Mouse (Mus musculus) forebrain, postnatal 0 days (tissue): ENCODE results near the gene Podn. TPM values are rescaled to one million over a fixed set of nuclear protein-coding genes. Genes with fewer than 3 reads are reported as not detected.
A peak's percentile ranks its signal among the peaks of the same experiment; 100 is the strongest.

Experiments used
- ATAC-seq: fragments of 200-750 bp; cut with Nextera tagmentation; 2 replicates; pipeline ENCODE4 v1.8.0; 2017; ENCODE audit warnings: mild to moderate bottlenecking, moderate library complexity
- DNase-seq: peaks from one replicate; pipeline ENCODE4 v3.0.0-alpha.2; 2015
- H3K27ac ChIP-seq: fragments of 300-500 bp; sonication (generic); 2 replicates; pipeline ENCODE4 v1.5.1; 2014; ENCODE audit warnings: low read depth, mild to moderate bottlenecking, antibody characterized with exemption, low read length, moderate library complexity, mixed read lengths
- H3K27me3 ChIP-seq: fragments of 300-500 bp; sonication (generic); 2 replicates; pipeline ENCODE4 v1.6.1; 2014; ENCODE audit warnings: mild to moderate bottlenecking, low read length, mixed read lengths; ENCODE audit not compliant: insufficient read depth
- H3K36me3 ChIP-seq: fragments of 300-500 bp; sonication (generic); 2 replicates; pipeline ENCODE4 v1.6.1; 2014; ENCODE audit warnings: mild to moderate bottlenecking, moderate library complexity; ENCODE audit not compliant: insufficient read depth
- H3K4me1 ChIP-seq: fragments of 300-500 bp; sonication (generic); 2 replicates; pipeline ENCODE4 v1.6.1; 2014; ENCODE audit warnings: antibody characterized with exemption; ENCODE audit not compliant: insufficient read depth
- H3K4me2 ChIP-seq: fragments of 300-500 bp; sonication (generic); 2 replicates; pipeline ENCODE4 v1.6.1; 2014; ENCODE audit warnings: low read depth, mild to moderate bottlenecking, moderate library complexity
- H3K4me3 ChIP-seq: fragments of 300-500 bp; sonication (generic); 2 replicates; pipeline ENCODE4 v1.5.1; 2014; ENCODE audit warnings: low read depth, low read length, mixed read lengths
- H3K9ac ChIP-seq: fragments of 300-500 bp; sonication (generic); 2 replicates; pipeline ENCODE4 v1.6.1; 2014; ENCODE audit warnings: mild to moderate bottlenecking
- H3K9me3 ChIP-seq: fragments of 300-500 bp; sonication (generic); 2 replicates; pipeline ENCODE4 v1.6.1; 2016; ENCODE audit warnings: low read length
- CTCF ChIP-seq: sonication (generic); IDR thresholded peaks from 2 replicates; pipeline ENCODE4 v1.5.1; 2016; ENCODE audit warnings: antibody characterized with exemption, control low read depth, low read depth
- WGBS: fragments of 180-500 bp; shearing (Covaris S2); extraction: QIAGEN DNeasy Blood & Tissue Kit; methylation state at CpG from one replicate; pipeline ENCODE4 v1.1.7; 2014; 5-methylcytosine and 5-hydroxymethylcytosine counted together
- polyA plus RNA-seq: library from polyadenylated mRNA; unstranded; fragments of >200 nt; fragmentation: Nextera tagmentation; extraction: Ambion mirVana; gene quantifications from 2 replicates; pipeline ENCODE4 v1.2.1, GENCODE M21; 2015
- total RNA-seq: library from RNA; depleted of rRNA; stranded (reverse); fragments of >200 nt; gene quantifications from 2 replicates; pipeline ENCODE4 v1.2.3, GENCODE M21; 2014

The Podn gene
- total and polyA plus RNA-seq, 2 experiments from 2014 or later: 0.59 to 2.4 TPM

GRCm38 (mm10) chr4:108128339-108128738 lies 32.1 kb upstream of the Podn start:
- H3K9ac ChIP-seq: no peak overlapping the region
- H3K27ac ChIP-seq: no peak overlapping the region
- WGBS: 83% methylated on average over 2 of the region's 2 CpGs
- no peak for DNase-seq
- no peaks in the 10 kb centered on the region for H3K4me1 ChIP-seq
- H3K4me3 ChIP-seq: no peak overlapping the region
- no peaks in the 10 kb centered on the region for H3K27me3 ChIP-seq
- H3K36me3 ChIP-seq: no peaks in the 10 kb centered on the region
- no peak for ATAC-seq
- H3K9me3 ChIP-seq: no peaks in the 10 kb centered on the region
- TF ChIP-seq CTCF: no peak
- H3K4me2 ChIP-seq: no peak overlapping the region

- Histone ChIP-seq H3K4me1 (no peaks in the 10 kb centered on the region), H3K9ac (no peak overlapping the region), H3K4me3 (no peak overlapping the region), H3K36me3 (no peaks in the 10 kb centered on the region), H3K27me3 (no peaks in the 10 kb centered on the region), H3K27ac (no peak overlapping the region), H3K9me3 (no peaks in the 10 kb centered on the region), H3K4me2 (no peak overlapping the region)
- no peak for ATAC-seq
- no peak for TF ChIP-seq CTCF
- no peak for DNase-seq
- 90% methylated on average over 5 of the region's 5 CpGs for WGBS
These were observed 31.3 kb upstream of the Podn start for GRCm38 (mm10) chr4:108127516-108127915.

- 88% methylated on average over 4 of the region's 4 CpGs for WGBS
- Histone ChIP-seq H3K4me2 (no peak overlapping the region), H3K36me3 (no peaks in the 10 kb centered on the region), H3K4me3 (no peak overlapping the region), H3K27ac (no peak overlapping the region), H3K9ac (no peak overlapping the region), H3K4me1 (no peaks in the 10 kb centered on the region), H3K9me3 (no peaks in the 10 kb centered on the region), H3K27me3 (no peaks in the 10 kb centered on the region)
- TF ChIP-seq CTCF: no peak
- ATAC-seq (no peak), DNase-seq (no peak)
These were observed 30.0 kb upstream of the Podn start for GRCm38 (mm10) chr4:108126260-108126659.

- no peaks in the 10 kb centered on the region for H3K36me3 ChIP-seq
- DNase-seq (no peak), ATAC-seq (no peak)
- H3K27me3 ChIP-seq: no peaks in the 10 kb centered on the region
- H3K9me3 ChIP-seq: no peaks in the 10 kb centered on the region
- H3K4me3 ChIP-seq: no peak overlapping the region
- 94% methylated on average over 1 of the region's 1 CpGs for WGBS
- H3K4me2 ChIP-seq: no peak overlapping the region
- H3K27ac ChIP-seq: no peak overlapping the region
- no peaks in the 10 kb centered on the region for H3K4me1 ChIP-seq
- TF ChIP-seq CTCF: no peak
- H3K9ac ChIP-seq: no peak overlapping the region
These were observed 27.9 kb upstream of the Podn start for GRCm38 (mm10) chr4:108124104-108124503.

- ATAC-seq: peak; percentile 94
- Histone ChIP-seq H3K9me3 (no peaks in the 10 kb centered on the region), H3K4me1 (no peaks in the 10 kb centered on the region), H3K36me3 (no peaks in the 10 kb centered on the region), H3K4me3 (peak overlapping the region; percentile 66), H3K27ac (peak overlapping the region; percentile 54), H3K9ac (peak overlapping the region; percentile 68), H3K27me3 (no peaks in the 10 kb centered on the region), H3K4me2 (peak overlapping the region; percentile 55)
- WGBS: 13% methylated on average over 43 of the region's 45 CpGs
- DNase-seq: peak; percentile 92
- no peak for TF ChIP-seq CTCF
These were observed 22.0 kb upstream of the Podn start for GRCm38 (mm10) chr4:108117924-108118876.

- no peak for TF ChIP-seq CTCF
- no peak overlapping the region for H3K9ac ChIP-seq
- no peak overlapping the region for H3K27ac ChIP-seq
- no peaks in the 10 kb centered on the region for H3K4me1 ChIP-seq
- no peak overlapping the region for H3K4me2 ChIP-seq
- no peaks in the 10 kb centered on the region for H3K27me3 ChIP-seq
- ATAC-seq (no peak), DNase-seq (no peak)
- H3K36me3 ChIP-seq: no peaks in the 10 kb centered on the region
- WGBS: 90% methylated on average over 8 of the region's 8 CpGs
- no peaks in the 10 kb centered on the region for H3K9me3 ChIP-seq
- no peak overlapping the region for H3K4me3 ChIP-seq
These were observed 21.2 kb upstream of the Podn start for GRCm38 (mm10) chr4:108117488-108117887.

GRCm38 (mm10) chr4:108116466-108116865 lies 20.2 kb upstream of the Podn start:
- 91% methylated on average over 2 of the region's 2 CpGs for WGBS
- TF ChIP-seq CTCF: no peak
- Histone ChIP-seq H3K4me1 (no peaks in the 10 kb centered on the region), H3K36me3 (no peaks in the 10 kb centered on the region), H3K9ac (no peak overlapping the region), H3K9me3 (no peaks in the 10 kb centered on the region), H3K27ac (no peak overlapping the region), H3K27me3 (no peaks in the 10 kb centered on the region), H3K4me2 (no peak overlapping the region), H3K4me3 (no peak overlapping the region)
- DNase-seq: no peak
- ATAC-seq: no peak
